Mouse (Mus musculus): ENCODE results near the gene Pld5. TPM values are rescaled to one million over a fixed set of nuclear protein-coding genes. Genes with fewer than 3 reads are reported as not detected.

The Pld5 gene
- total RNA-seq, 2 experiments from 2014 or later, result 0.14 to 0.23 TPM

DNA sequence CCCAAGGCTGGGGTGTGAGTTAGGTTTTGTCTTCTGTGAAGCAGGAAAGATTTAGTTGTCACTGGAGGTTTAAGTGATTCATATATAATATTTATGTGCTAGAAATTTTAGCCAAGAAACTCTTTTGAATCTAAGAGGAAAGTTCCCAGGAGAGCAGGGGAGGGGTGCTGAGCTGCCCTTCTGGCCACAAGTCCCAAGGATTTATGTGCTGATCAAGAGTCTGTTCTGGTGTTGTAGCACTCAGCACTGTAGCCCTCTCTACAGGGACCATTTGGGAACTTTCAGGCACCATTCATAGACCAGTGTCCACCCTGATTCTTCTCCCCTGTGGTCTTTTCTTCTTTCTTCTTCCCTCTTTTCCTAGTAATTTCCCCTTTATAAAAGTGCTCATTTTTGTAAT lies 209.8 kb downstream of the Pld5 start:
- intact Hi-C loops (cut with DNase I), result no loop called here

DNA sequence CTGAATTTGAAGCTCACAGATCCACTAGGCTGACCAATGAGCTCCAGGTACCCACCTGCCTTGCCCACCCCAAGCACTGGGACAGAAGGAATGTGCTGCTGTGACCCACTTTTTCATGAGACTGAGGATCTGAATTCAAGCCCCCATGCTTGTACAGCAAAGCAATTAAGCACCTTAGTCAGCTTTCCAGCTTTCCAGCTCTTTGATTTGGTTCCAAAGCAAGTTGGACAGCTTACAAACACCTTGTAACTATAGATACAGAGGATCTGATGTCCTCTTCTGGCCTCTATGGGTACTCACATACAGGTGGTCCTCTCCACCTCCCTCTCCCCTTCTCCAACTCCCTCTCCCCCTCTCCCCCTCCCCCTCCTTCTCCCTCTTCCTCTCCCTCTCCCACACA lies 210.6 kb downstream of the Pld5 start:
- DNase-seq (ENCODE audit: low spot score), result no peak
- intact Hi-C loops (cut with DNase I), result no loop called here

More for the DNA sequence above, 209.8 kb downstream of the Pld5 start:
- no peak for DNase-seq (ENCODE audit: low spot score)

DNA sequence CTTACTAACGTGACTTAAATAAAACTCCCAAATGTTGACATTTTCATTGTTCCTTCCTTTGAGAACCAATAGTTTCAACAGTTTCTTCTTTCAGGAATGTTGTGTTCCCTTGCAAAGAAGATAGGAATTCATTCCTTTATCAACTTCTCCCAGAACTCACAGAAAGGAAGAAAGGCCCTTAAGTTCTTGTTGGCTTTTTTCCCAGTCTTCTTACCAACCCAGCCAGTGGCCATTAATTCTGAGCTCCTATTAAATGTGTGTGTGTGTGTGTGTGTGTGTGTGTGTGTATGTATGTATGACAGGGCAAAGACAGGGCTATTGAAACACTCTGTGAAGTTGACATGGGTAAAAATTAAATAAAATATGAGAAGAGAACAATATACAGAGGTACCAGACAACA lies 221.5 kb downstream of the Pld5 start:
- intact Hi-C loops (cut with DNase I), result no loop called here
- DNase-seq (ENCODE audit: low spot score), result no peak

DNA sequence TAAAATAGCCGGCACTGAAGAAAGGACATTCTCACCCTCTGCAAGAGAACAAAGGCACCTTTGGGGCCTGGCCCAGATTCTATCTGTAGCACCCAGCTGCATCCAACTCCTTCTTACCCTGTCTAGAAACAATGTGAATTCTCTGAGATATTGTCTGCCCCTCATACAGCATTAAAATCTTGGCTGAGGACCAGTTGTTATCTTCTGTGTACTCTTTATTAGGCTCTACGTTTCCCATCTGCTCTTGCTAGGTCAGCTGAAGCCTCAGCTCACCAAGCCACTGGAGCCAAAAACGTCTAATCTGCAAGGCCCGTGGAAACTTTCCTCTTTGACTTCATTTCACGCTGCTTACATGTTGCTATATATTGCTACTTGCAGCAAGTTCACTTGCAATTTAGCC lies 228.1 kb downstream of the Pld5 start:
- intact Hi-C loops (cut with DNase I), result no loop called here
- no peak for DNase-seq (ENCODE audit: low spot score)

DNA sequence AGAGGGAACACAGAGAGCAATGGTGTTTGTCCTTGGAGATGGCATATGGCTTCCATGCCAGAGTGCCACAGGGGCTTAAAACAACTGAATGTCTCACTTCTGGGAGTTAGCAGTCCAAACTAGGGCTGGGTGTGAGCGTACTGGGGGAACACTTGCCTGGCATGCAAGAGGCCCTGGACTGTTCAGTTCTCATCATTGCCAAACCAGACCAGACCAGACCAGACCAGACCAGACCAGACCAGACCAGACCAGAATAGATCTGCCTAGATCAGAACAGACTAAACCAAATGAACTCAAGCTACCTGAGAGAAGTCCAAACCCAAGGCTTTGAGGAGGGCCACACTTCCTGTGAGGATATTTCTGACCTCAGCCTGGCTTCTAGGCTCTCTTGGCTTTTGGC lies 228.7 kb downstream of the Pld5 start:
- intact Hi-C loops (cut with DNase I), result no loop called here
- no peak for DNase-seq (ENCODE audit: low spot score)

DNA sequence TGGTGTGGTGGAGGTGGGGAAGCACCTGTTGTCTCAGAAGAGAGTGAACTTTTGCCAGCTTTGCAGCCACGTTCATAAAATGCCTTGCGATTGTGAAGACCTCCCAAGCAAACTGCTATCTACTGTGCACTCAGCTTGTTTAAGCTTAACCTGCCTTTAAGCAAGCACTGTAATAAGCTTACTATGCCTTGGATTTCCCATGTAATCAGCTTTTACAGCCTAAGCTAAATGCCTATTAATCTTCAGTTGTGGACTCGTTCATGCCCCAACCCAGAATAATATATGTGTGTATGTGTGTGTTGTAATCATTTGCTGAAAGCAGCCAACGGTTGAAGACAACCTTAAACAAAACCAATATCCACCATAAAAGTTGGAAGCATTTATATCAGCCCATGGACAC lies 232.1 kb downstream of the Pld5 start:
- DNase-seq (ENCODE audit: low spot score), result no peak
- intact Hi-C loops (cut with DNase I), result no loop called here

DNA sequence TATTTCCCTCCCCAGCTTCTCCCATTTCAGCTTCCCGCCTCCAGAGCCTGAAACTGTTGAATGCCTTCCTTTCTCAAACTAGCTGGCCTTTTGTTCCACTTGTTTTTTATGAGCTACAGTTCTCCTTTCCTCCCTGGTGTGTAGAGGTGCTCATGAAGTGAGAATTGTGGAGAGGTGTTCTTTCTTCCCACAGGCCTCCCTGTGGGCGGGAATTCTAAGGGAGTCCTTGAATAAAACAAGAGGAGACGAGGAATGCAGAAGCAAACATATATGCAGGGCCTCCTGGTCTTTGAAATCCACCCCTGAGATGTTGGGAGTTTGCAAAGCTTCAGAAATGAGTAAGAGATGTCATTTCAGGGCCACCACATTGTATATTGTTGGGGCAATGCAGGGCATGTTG lies 235.2 kb downstream of the Pld5 start:
- intact Hi-C loops (cut with DNase I), result no loop called here
- DNase-seq (ENCODE audit: low spot score), result no peak

DNA sequence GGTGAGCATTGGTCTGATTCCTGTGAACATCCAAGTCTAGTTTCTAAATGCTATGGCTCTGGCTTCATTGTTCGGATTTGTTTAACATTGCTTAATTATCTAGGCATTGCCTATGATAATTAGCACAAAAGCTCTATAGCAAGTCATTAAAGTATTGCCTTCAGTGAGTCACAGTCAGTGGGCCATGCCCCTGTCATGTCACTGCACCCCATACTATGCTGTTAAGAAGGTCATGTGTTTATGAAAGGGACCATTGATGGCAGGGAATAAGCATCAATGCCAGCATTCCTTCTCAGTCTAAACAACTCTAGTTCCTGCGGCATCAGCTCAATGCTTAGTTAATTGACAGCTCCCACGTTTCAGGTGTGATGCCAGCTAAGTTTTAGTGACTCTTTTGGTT lies 239.1 kb downstream of the Pld5 start:
- no peak for DNase-seq (ENCODE audit: low spot score)

DNA sequence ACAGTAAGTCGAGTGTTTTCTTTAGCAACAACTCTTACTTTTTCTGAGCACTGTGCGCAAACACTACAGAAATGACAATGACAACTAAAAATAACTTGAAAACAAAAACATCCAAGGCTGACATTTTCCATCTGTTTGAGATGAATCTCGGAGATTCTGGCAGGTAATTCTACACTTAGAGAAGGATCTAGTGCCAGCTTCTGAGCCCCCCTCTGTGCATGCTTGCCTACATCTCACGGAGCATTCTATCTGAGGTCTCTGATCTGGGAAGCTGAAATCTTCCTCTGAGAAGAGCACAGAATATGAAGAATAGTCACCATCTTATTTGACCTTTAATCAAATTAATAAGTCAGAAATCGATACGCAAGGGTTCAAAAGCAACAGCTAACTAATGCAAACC lies 240.4 kb downstream of the Pld5 start:
- no peak for DNase-seq (ENCODE audit: low spot score)
- intact Hi-C loops (cut with DNase I), result no loop called here

More for the DNA sequence above, 239.1 kb downstream of the Pld5 start:
- intact Hi-C loops (cut with DNase I), result no loop called here

DNA sequence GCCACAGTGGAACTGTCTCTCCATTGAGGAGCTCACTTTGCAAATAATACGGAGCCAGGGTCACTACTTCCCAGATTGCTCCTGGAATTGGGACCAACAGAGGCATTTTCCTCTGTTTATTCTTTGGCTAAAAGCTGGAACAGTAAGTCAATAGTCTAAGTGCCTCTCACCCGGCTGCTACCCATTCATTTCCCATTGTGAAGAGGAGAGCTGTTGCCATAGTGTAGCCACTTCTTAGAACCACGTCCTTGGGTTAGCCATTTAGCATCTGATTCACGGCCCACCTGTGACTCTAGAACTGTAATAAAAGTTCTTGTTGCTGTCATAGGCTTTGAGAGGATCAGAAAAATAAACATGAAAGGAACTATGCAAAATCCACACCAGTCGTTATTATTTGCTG lies 241.4 kb downstream of the Pld5 start:
- intact Hi-C loops (cut with DNase I), result no loop called here
- DNase-seq (ENCODE audit: low spot score), result no peak

DNA sequence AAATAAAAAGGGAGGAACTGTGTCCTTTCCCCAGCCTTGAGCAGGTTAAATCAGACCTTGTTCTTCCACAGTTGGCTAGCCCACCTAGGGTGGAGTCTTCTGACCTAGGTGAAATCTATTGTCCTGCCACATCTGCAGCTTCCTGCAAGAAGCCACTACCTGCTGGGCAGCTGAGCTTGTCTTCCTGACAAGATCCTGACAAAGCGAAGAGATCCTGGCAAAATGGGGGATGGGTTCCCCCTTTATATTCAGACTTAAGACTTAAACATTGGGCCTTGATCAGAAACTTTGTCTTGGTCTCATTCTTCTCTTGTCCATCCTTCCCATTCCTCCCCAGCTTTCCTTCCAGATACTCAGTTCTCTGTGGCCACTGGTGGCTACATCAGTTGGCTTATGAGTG lies 246.0 kb downstream of the Pld5 start:
- DNase-seq (ENCODE audit: low spot score), result no peak
- intact Hi-C loops (cut with DNase I), result no loop called here

DNA sequence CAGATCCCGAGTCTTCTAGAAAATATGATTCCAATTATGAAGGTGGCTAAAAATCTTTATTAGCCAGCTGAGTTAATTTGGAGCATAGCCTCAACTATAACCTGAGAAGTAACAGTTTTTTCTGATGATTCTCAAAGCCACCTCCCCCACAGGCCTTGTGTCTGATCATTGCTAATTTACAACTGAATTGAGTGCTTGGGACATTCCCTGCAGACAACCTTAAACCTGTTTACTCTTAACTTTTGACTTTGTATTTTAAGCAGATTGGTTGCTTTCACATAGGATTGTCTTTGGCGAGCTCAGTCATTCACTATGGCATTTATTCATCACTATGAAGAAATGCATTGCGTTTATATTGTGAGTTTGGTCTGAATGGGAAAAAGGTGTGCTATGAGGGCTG lies 246.7 kb downstream of the Pld5 start:
- intact Hi-C loops (cut with DNase I), result no loop called here
- DNase-seq (ENCODE audit: low spot score), result no peak

DNA sequence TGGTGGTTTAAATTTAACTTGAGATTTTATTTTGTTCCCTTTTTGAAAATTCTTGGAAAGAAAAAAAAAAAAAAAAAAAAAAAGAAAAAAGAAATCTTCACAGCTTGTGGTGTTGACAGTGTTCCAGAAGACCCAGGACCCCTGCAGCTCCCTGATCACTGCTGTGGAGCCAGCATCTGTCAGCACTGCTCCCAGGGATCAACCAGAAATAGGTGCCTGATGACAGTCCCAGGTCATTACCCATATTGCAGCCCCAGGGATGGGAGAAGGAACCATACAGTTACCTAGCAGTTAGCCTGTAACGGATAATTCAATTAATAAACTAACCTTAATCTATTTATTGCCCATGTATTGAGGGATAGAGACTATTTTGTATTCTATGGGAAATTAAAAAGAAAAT lies 250.6 kb downstream of the Pld5 start:
- intact Hi-C loops (cut with DNase I), result no loop called here
- no peak for DNase-seq (ENCODE audit: low spot score)

DNA sequence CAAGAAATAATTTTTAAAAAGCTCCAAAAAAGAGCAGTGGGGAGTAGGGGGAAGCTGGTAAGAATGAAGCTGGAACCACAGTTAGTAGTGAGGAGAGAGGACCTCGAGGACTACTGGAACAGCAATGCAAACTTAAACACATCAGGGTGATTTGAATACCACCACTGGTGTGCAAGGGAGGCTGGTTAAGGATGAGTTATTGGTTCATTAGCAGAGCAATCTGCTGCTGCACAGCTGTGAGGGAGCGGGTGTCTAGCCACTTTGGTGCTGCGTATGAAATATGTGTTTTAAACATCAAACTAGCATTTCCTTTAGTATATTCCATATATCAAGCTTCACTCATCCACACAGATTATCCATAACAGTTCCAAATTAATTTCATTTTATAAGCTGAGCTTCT lies 256.6 kb downstream of the Pld5 start:
- intact Hi-C loops (cut with DNase I), result no loop called here
- DNase-seq (ENCODE audit: low spot score), result no peak

DNA sequence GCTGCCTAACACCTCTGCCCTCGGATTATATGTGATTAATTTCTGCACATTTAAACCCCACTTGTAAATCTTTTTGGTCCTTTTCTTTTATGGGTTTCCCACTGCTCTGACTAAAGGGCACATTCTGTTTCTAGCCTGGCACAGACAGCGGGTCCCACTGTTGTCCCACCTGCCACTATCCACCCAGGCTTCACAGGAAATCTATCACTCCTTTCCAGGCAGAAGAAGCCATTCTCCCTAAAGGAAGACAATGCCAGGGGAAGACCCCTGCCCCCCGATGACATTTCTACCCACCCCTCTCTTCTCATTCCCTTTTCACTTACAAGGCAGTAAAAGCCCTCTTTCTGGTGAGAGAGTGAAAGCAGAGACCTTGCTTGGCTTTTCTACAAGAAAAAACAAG lies 259.0 kb downstream of the Pld5 start:
- intact Hi-C loops (cut with DNase I), result no loop called here

DNA sequence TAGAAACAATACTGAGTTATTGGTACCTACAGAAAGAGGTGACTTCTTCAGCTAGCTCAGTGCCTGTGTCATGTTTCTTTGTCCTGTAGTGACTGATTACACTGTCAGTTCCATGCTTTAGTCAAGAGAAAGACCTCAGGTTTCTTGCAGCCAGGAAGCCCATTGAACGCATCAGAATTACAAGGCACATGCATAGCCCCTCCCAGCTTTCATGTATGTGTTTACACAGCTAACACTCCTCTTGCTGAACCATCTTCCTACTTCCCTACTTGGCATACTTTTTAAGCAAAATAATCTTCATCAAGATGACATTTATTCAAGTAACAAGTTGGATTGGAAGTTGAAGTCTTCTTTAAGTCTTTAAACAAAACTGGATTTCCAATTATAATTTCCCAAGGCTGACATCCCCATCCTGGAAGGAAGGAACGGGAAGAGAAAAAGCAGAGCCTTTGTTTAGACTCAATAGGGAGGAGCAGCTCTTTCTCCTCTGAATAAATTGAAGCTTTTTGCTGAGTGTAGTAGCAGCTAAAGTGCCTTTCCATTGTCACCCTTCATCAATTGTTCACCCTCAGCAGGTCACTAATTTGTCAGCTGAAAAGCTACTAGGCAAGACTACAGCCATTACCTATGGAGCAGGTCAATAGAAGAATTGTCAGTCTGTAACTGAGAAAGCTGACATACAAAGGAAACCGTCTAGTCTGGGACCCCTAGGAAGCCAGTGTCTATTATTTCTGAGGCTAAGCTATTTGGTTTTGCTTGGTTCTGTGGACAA lies 261.4 kb downstream of the Pld5 start:
- DNase-seq (ENCODE audit: low spot score), result no peak
- intact Hi-C loops (cut with DNase I), result no loop called here

More for the DNA sequence above, 259.0 kb downstream of the Pld5 start:
- DNase-seq (ENCODE audit: low spot score), result no peak

DNA sequence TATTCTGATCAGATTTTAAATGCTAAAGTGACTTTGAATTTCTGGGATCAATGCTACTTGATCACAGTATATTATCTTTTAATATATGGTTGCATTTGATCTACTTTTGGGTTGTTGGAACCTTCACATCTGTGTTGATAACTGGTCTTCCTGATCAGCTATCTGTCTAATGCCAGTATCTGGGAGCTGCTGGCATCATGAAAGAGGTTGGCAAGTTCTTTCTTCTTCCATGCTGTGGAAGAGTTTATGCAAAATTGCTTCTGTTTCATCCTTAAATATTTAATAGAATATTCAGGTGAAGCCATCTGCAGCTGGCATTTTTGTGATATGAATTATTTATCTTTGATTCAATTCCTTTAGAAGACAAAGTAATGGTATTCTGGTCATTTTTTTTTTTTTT lies 263.6 kb downstream of the Pld5 start:
- intact Hi-C loops (cut with DNase I), result no loop called here
- no peak for DNase-seq (ENCODE audit: low spot score)

DNA sequence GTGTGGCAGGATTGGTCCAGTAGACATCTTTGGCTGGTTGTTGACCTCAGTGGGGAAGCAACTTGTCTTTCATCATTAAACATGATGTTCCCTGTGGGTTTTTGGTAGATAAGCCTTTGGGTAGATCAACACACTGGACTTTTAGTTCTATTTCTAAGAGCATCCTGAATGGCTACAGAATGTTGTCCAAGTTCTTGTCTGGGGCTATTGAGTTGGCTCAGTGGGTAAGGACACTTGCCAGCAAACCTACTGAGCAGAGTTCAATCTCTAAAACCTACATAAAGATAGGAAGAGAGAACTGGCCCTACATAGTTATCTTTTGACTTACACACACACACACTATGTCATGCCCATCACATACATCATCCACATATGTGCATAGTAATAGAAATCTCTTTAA lies 264.0 kb downstream of the Pld5 start:
- no peak for DNase-seq (ENCODE audit: low spot score)
- intact Hi-C loops (cut with DNase I), result no loop called here

DNA sequence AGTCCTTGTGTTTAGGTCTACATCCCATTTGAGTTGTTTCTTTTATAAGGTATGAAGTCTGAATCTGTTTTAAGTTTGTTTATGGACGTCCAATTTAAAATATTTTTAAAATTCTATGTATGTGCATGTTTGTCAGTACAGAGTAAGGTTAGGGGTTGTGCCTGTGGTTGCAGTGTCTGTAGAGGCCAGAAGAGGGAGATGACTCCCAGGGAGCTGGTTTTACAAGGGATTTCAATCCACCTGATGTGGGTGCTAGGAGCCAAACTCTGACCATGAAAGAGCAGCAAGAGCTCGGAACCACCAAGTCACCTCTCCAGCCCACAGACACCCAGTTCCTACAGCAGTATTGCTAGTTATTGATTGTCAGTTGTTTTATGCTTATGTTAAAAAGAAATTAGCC lies 266.7 kb downstream of the Pld5 start:
- intact Hi-C loops (cut with DNase I), result no loop called here
- DNase-seq (ENCODE audit: low spot score), result no peak

DNA sequence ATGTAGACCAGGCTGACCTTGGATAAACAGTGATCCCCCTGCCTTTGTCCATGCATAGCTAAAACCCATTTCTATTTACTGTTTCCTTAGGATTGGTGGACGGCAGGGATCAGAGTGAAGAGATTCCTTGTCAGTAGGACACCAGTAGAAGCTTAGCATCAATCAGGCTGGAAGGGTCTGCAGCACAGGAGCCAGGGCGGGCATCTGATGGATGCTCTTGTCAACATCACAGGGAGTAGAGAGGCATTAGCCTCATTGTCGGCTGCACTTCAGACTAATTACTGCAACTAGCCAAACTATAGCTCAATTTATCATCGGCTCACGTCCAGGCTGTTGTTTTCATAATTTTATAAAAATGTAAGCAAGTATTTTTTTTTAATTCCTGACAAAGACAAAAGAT lies 274.5 kb downstream of the Pld5 start:
- intact Hi-C loops (cut with DNase I), result no loop called here

DNA sequence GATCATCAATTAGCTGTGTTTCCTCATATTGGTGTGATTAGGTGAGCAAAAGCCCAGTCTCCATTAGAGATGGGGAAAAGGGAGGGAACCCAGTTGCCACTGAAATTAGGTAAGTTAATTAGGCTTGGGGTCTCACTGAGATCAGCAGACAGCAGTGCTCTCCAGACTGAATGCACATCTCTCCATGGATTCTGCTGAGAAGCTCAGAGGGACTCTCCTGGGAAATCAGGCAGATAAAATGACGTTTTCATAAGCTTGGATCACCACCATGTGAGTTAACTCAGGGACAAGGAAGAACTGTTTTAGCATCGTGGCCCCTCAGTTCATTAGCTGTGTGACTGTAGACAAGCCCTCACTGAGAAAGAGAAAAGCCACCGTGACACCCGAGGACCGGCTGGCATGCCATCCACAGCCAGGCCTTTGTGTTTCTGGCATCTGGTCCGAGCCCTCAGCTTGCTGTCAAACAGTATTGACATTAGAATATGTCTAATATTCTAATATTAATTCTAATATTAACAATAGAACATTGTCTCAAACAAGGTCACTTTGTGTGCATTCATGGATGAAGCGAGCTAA lies 277.9 kb downstream of the Pld5 start:
- DNase-seq (ENCODE audit: low spot score), result no peak
- intact Hi-C loops (cut with DNase I), result no loop called here

More for the DNA sequence above, 274.5 kb downstream of the Pld5 start:
- no peak for DNase-seq (ENCODE audit: low spot score)

DNA sequence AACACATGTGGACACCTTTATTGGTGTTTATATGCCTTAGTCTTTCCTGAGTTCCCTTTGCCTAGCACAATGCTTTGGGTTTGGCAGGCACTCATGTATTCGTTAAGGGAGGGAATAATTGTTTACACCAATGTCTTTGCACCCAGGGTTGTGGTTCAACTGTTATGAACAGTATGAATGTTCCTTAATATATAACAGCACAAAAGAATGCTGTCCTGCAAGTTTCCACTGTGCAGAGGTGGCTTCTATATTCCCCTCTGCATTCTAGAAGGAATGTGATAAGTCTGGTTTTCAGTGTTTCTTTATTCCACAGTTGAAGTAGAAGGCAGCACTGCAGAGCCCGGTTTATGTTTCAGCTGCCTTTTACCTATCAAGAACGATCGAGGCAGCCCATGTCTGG lies 286.2 kb downstream of the Pld5 start:
- DNase-seq (ENCODE audit: low spot score), result no peak
- intact Hi-C loops (cut with DNase I), result no loop called here
